Mouse (Mus musculus) forebrain, embryonic 14.5 days (tissue): ENCODE measurements at regions not wholly inside any gene's neighbourhood (a gene's known extent, or its start where the extent isn't known, plus 50 kb on each side); places are given as distances from the start of the nearest gene placed in this dataset.

ENCODE experiments used
- ATAC-seq: fragments of 200-750 bp; cut with Nextera tagmentation; 2 replicates; pipeline ENCODE4 v1.8.0; 2017; ENCODE audit warnings: mild to moderate bottlenecking, moderate library complexity
- DNase-seq: peaks from one replicate; pipeline ENCODE4 v3.0.0-alpha.2; 2015; ENCODE audit warnings: low spot score
- H3K27ac ChIP-seq: fragments of 300-500 bp; sonication (generic); 2 replicates; pipeline ENCODE4 v1.5.1; 2014; ENCODE audit warnings: low read depth, mild to moderate bottlenecking, control low read depth, low read length, moderate library complexity
- H3K27me3 ChIP-seq: fragments of 300-500 bp; sonication (generic); replicated peaks from 2 replicates; pipeline ENCODE4 v1.6.1; 2014; ENCODE audit warnings: low read length, control low read depth, mixed read lengths; ENCODE audit not compliant: control insufficient read depth, insufficient read depth
- H3K36me3 ChIP-seq: fragments of 300-500 bp; sonication (generic); 2 replicates; pipeline ENCODE4 v1.6.1; 2014; ENCODE audit warnings: low read length, control low read depth; ENCODE audit not compliant: control insufficient read depth, insufficient read depth
- H3K4me1 ChIP-seq: fragments of 300-500 bp; sonication (generic); 2 replicates; pipeline ENCODE4 v1.6.1; 2014; ENCODE audit warnings: antibody characterized with exemption, low read length, control low read depth; ENCODE audit not compliant: control insufficient read depth, insufficient read depth
- H3K4me2 ChIP-seq: fragments of 300-500 bp; sonication (generic); 2 replicates; pipeline ENCODE4 v1.6.1; 2014; ENCODE audit warnings: mild to moderate bottlenecking, control low read depth, low read length
- H3K4me3 ChIP-seq: fragments of 300-500 bp; sonication (generic); 2 replicates; pipeline ENCODE4 v1.5.1; 2014; ENCODE audit warnings: low read depth, low read length, control low read depth
- H3K9ac ChIP-seq: fragments of 300-500 bp; sonication (generic); 2 replicates; pipeline ENCODE4 v1.6.1; 2014; ENCODE audit warnings: mild to moderate bottlenecking, low read length, control low read depth, moderate library complexity
- H3K9me3 ChIP-seq: fragments of 300-500 bp; sonication (generic); replicated peaks from 2 replicates; pipeline ENCODE4 v1.6.1; 2016; ENCODE audit warnings: low read length, control low read depth, mixed read lengths; ENCODE audit not compliant: control insufficient read depth
- WGBS: fragments of 180-500 bp; shearing (Covaris S2); extraction: QIAGEN DNeasy Blood & Tissue Kit; methylation state at CpG from one replicate; pipeline ENCODE4 v1.1.7; 2014; 5-methylcytosine and 5-hydroxymethylcytosine counted together

GRCm38 (mm10) chr7:111969198-111969887 lies 54.0 kb upstream of the Usp47 start:
- H3K9ac ChIP-seq: no peak overlapping the region
- H3K4me1 ChIP-seq: no peaks in the 10 kb centered on the region
- H3K4me2 ChIP-seq: no peak overlapping the region
- WGBS: 49% methylated on average over 4 of the region's 4 CpGs
- DNase-seq (peak; percentile 85), ATAC-seq (peak; percentile 61; the same call in 1 of the 2 replicates)
- no peaks in the 10 kb centered on the region for H3K36me3 ChIP-seq
- no peaks in the 10 kb centered on the region for H3K9me3 ChIP-seq
- H3K27me3 ChIP-seq: no peaks in the 10 kb centered on the region
- no peak overlapping the region for H3K4me3 ChIP-seq
- H3K27ac ChIP-seq: no peak overlapping the region

GRCm38 (mm10) chr7:111968261-111968660 lies 55.0 kb upstream of the Usp47 start:
- Histone ChIP-seq H3K4me3 (no peak overlapping the region), H3K36me3 (no peaks in the 10 kb centered on the region), H3K27me3 (no peaks in the 10 kb centered on the region), H3K4me2 (no peak overlapping the region), H3K27ac (no peak overlapping the region), H3K4me1 (no peaks in the 10 kb centered on the region), H3K9me3 (no peaks in the 10 kb centered on the region), H3K9ac (no peak overlapping the region)
- WGBS: 41% methylated on average over 5 of the region's 5 CpGs
- ATAC-seq: no peak
- no peak for DNase-seq

GRCm38 (mm10) chr7:111966716-111967115 lies 56.6 kb upstream of the Usp47 start:
- Histone ChIP-seq H3K36me3 (no peaks in the 10 kb centered on the region), H3K27ac (no peak overlapping the region), H3K27me3 (no peaks in the 10 kb centered on the region), H3K9ac (no peak overlapping the region), H3K4me3 (no peak overlapping the region), H3K9me3 (no peaks in the 10 kb centered on the region), H3K4me2 (no peak overlapping the region), H3K4me1 (no peaks in the 10 kb centered on the region)
- no peak for ATAC-seq
- 69% methylated on average over 3 of the region's 3 CpGs for WGBS
- DNase-seq: peak; percentile 37

- ATAC-seq: no peak
Measured at GRCm38 (mm10) chr7:111963969-111964368, 59.3 kb upstream of the Usp47 start.

GRCm38 (mm10) chr7:111959977-111960376 lies 63.3 kb upstream of the Usp47 start:
- no peaks in the 10 kb centered on the region for H3K9me3 ChIP-seq
- no peak overlapping the region for H3K4me3 ChIP-seq
- no peak overlapping the region for H3K9ac ChIP-seq
- no peaks in the 10 kb centered on the region for H3K27me3 ChIP-seq
- no peak for ATAC-seq
- DNase-seq: no peak
- no peak overlapping the region for H3K4me2 ChIP-seq
- H3K36me3 ChIP-seq: no peaks in the 10 kb centered on the region
- H3K27ac ChIP-seq: no peak overlapping the region
- no peaks in the 10 kb centered on the region for H3K4me1 ChIP-seq
- 88% methylated on average over 3 of the region's 3 CpGs for WGBS

More at GRCm38 (mm10) chr7:111963969-111964368, 59.3 kb upstream of the Usp47 start:
- no peak overlapping the region for H3K4me2 ChIP-seq
- no peaks in the 10 kb centered on the region for H3K4me1 ChIP-seq
- H3K27me3 ChIP-seq: no peaks in the 10 kb centered on the region
- H3K4me3 ChIP-seq: no peak overlapping the region
- no peak overlapping the region for H3K27ac ChIP-seq
- no peaks in the 10 kb centered on the region for H3K36me3 ChIP-seq
- 100% methylated on average over 1 of the region's 1 CpGs for WGBS
- no peaks in the 10 kb centered on the region for H3K9me3 ChIP-seq
- H3K9ac ChIP-seq: no peak overlapping the region
- DNase-seq: peak; percentile 14

- Histone ChIP-seq H3K9me3 (no peaks in the 10 kb centered on the region), H3K27me3 (no peaks in the 10 kb centered on the region), H3K4me1 (no peaks in the 10 kb centered on the region), H3K4me3 (no peak overlapping the region), H3K36me3 (no peaks in the 10 kb centered on the region), H3K9ac (no peak overlapping the region), H3K4me2 (no peak overlapping the region), H3K27ac (no peak overlapping the region)
- 66% methylated on average over 2 of the region's 2 CpGs for WGBS
- ATAC-seq (no peak), DNase-seq (no peak)
Measured at GRCm38 (mm10) chr7:111956671-111957070, 66.6 kb upstream of the Usp47 start.

GRCm38 (mm10) chr7:111939631-111940030 lies 83.7 kb upstream of the Usp47 start:
- no peaks in the 10 kb centered on the region for H3K27me3 ChIP-seq
- 84% methylated on average over 4 of the region's 4 CpGs for WGBS
- no peak overlapping the region for H3K9ac ChIP-seq
- H3K27ac ChIP-seq: no peak overlapping the region
- no peaks in the 10 kb centered on the region for H3K36me3 ChIP-seq
- H3K4me3 ChIP-seq: no peak overlapping the region
- no peak overlapping the region for H3K4me2 ChIP-seq
- H3K4me1 ChIP-seq: no peaks in the 10 kb centered on the region
- no peak for ATAC-seq
- H3K9me3 ChIP-seq: no peaks in the 10 kb centered on the region
- no peak for DNase-seq

- Histone ChIP-seq H3K9me3 (no peaks in the 10 kb centered on the region), H3K27ac (no peak overlapping the region), H3K9ac (no peak overlapping the region), H3K4me3 (no peak overlapping the region), H3K36me3 (no peaks in the 10 kb centered on the region), H3K27me3 (no peaks in the 10 kb centered on the region), H3K4me1 (no peaks in the 10 kb centered on the region), H3K4me2 (no peak overlapping the region)
- ATAC-seq: no peak
- 79% methylated on average over 3 of the region's 3 CpGs for WGBS
- no peak for DNase-seq
Measured at GRCm38 (mm10) chr7:111937547-111937946, 85.8 kb upstream of the Usp47 start.

- H3K36me3 ChIP-seq: no peaks in the 10 kb centered on the region
- H3K4me3 ChIP-seq: no peak overlapping the region
- no peak for DNase-seq
- H3K4me2 ChIP-seq: no peak overlapping the region
- no peak overlapping the region for H3K27ac ChIP-seq
- no peaks in the 10 kb centered on the region for H3K4me1 ChIP-seq
- no peak for ATAC-seq
- WGBS: 85% methylated on average over 2 of the region's 2 CpGs
- no peaks in the 10 kb centered on the region for H3K9me3 ChIP-seq
- H3K27me3 ChIP-seq: no peaks in the 10 kb centered on the region
- H3K9ac ChIP-seq: no peak overlapping the region
Measured at GRCm38 (mm10) chr7:111937102-111937501, 86.2 kb upstream of the Usp47 start.
